Mouse (Mus musculus): ENCODE measurements at regions not wholly inside any gene's neighbourhood (a gene's known extent, or its start where the extent isn't known, plus 50 kb on each side); places are given as distances from the start of the nearest gene placed in this dataset.

DNA sequence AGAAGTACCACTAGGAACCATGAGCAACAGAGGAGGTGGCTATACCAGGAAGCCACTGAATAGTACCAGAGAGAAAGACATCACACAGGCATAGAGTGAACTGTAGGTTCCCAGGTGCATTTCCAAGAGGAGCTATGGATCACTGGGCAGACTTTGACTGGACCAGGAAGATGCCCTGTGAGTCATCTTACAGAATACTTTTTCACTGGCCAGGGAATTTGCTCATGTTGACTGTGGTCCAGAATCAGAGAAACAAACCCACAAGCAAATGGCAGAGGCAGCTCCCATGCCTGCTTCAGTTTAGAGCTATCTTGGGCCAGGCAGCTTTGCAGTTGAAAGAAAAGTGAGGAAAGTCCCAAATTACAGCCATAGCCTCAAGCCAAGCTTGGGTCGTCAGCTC, 95.0 kb downstream of the Kcna5 start:
- no peak for TF ChIP-seq CTCF (IDR thresholded peaks at IDR 0.05; ENCODE audit: borderline replicate concordance, extremely low read depth, insufficient read depth, insufficient read length)
- no peak for TF ChIP-seq POLR2A (IDR thresholded peaks at IDR 0.05; ENCODE audit: borderline replicate concordance, extremely low read depth, insufficient read depth, insufficient read length, poor library complexity, severe bottlenecking)
